Mouse (Mus musculus): ENCODE results near the gene Olfr826.
"Not testable (repeated sequence)": the region's sequence is repeated elsewhere in the genome, so short reads cannot be mapped to it uniquely, and the experiment has no call there.

Olfr826 gene

GRCm38 (mm10) chr10:130184086-130184485, at the start of gene Olfr826:
Olfr826 (minus strand) TSS chr10:130184186.
- DNase-seq (ENCODE audit: low spot score) = no peak

GRCm38 (mm10) chr10:130232117-130232516, 48.1 kb upstream of the Olfr826 start:
- DNase-seq (ENCODE audit: low spot score) = no peak

- peak; percentile 39 for DNase-seq (ENCODE audit: low spot score)
Measured at GRCm38 (mm10) chr10:130229584-130229983, 45.6 kb upstream of the Olfr826 start.

- peak; percentile 84 for DNase-seq (ENCODE audit: low spot score)
Measured at GRCm38 (mm10) chr10:130228246-130228645, 44.3 kb upstream of the Olfr826 start.

- no peak for DNase-seq (ENCODE audit: low spot score)
Measured at GRCm38 (mm10) chr10:130225034-130225433, 41.0 kb upstream of the Olfr826 start.

GRCm38 (mm10) chr10:130214303-130214702, 30.3 kb upstream of the Olfr826 start, which contains the start of gene Olfr827:
Olfr827 (minus strand) TSS chr10:130214403.
- no peak for DNase-seq (ENCODE audit: low spot score)

- DNase-seq (ENCODE audit: low spot score) = no peak
Measured at GRCm38 (mm10) chr10:130166666-130167065, 17.3 kb downstream of the Olfr826 start, which contains the start of gene Olfr825. Olfr825 (minus strand) TSS chr10:130166766.

- no peak for DNase-seq (ENCODE audit: low spot score)
Measured at GRCm38 (mm10) chr10:130165196-130165595, 18.8 kb downstream of the Olfr826 start.

- no peak for DNase-seq (ENCODE audit: low spot score)
Measured at GRCm38 (mm10) chr10:130144121-130144520, 39.9 kb downstream of the Olfr826 start.

GRCm38 (mm10) chr10:130142481-130142880, 41.5 kb downstream of the Olfr826 start:
- not testable (repeated sequence) for DNase-seq (ENCODE audit: low spot score)

- DNase-seq (ENCODE audit: low spot score) = no peak
Measured at GRCm38 (mm10) chr10:130134811-130135210, 49.2 kb downstream of the Olfr826 start.

- not testable (repeated sequence) for DNase-seq (ENCODE audit: low spot score)
Measured at GRCm38 (mm10) chr10:130129900-130130299, 54.1 kb downstream of the Olfr826 start, which contains the start of gene Olfr824. Olfr824 (minus strand) TSS chr10:130130000.

Data from embryo, embryonic 10.5 days (tissue).